Mouse (Mus musculus) kidney, adult 11 months (tissue): Measurements from ENCODE around the gene Vgll2.

Experiments
- DNase-seq: peaks from one replicate; pipeline ENCODE4 v3.0.0; 2022

Vgll2 gene

GRCm38 (mm10) chr10:52022413-52023212, at the start of gene Vgll2:
Gene Vgll2, plus strand, starts transcription at chr10:52022502.
- DNase-seq = no peak

DNA sequence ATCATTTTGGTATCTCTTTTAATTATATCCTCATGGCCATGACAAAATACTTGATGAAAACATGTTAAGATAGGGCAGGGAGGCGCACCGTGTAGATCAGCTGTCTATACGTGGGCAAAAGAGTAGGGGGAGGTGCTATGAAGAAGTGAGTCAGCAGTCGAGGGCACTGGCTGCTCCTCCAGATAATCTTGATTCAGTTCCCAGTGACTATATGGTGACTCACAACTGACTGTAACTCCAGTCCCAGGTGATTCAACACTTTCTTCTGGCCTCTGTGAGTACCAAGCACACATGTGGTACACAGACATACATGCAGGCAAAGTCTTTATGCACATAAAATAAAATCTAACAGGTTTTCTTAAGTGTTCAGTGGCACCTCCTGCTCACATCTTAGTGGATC, 47.2 kb upstream of the Vgll2 start:
- no peak for DNase-seq

DNA sequence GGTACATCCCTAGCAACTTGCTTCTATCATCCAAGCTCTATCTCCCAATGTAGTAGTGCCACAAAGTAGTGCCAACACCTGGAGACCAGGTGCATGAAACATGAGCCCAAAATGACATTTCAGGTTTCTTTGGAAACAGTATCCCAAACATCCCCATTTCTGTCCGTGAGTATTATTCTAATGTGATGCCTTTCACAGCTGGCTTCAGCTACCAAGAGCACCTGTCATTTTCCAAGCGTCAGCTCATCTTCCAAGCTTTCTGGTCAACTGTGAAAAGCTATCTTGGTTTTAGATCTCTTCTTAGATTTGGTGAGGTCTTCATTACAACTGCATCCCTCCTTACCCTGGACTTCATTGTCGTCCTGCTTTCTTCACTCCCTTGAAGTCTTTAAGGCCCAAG, 46.7 kb upstream of the Vgll2 start:
- no peak for DNase-seq

DNA sequence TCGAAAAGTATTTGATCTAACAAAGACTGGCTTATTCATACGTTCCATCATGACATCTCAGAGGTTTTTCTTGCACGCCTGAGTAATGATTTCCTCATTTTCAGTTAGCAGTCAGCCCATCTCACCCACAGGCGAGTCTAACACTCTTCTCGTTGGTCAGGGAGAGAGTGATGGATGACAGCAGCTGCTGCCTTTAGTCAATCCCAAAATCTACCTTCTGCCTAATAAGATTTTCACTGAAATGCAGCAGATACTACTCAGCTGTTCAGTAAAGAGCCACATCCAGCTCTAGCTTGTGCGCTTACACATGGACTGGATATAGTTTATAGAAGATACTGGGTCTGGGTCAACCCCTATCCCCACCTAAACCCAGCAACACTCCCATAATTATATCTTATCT, 40.7 kb upstream of the Vgll2 start:
- no peak for DNase-seq

GRCm38 (mm10) chr10:51982395-51982794, 39.9 kb upstream of the Vgll2 start:
- no peak for DNase-seq

DNA sequence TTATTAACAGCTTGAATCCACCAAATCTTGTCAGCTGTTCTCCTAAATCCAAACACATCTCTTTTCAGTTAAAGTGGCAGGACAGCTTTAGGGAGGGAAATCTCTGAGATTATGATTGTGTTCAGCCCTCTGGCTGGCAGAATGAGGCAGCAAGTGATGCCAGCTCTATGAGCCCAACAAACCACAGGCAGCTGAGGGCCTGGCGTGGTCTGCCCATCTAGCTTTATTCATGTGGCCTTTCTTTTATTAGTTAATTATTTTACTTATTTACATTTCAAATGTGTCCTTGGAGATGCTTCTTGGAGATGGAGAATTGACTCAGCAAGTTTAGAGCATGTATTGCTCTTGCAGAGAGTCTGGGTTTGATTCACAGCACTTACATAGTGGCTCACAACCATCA, 3.8 kb upstream of the Vgll2 start:
- no peak for DNase-seq

DNA sequence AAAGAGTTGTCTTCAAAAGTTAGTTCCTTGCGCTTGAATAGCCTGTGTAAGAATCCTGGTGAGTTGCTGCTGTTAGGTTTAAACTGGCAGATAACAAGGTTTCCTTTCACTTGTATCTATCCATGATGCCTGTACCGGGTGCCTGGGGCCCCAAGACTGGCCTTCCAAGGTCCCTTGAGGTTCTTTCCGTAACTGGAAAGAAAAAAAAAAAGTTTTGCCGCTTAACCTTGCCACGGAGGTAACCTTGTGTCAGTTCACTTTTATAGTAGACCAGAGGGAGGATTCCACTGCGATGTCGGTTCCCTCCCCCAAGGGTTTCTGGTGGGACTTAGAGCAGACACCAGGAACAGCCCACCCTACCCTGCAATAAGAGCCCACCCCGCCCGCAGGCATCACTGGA, 1.1 kb upstream of the Vgll2 start:
- DNase-seq = no peak

- DNase-seq = no peak
Measured at GRCm38 (mm10) chr10:52021736-52022394, 437 bp upstream of the Vgll2 start.

- no peak for DNase-seq
Measured at GRCm38 (mm10) chr10:52023213-52024052, 1.1 kb downstream of the Vgll2 start.

DNA sequence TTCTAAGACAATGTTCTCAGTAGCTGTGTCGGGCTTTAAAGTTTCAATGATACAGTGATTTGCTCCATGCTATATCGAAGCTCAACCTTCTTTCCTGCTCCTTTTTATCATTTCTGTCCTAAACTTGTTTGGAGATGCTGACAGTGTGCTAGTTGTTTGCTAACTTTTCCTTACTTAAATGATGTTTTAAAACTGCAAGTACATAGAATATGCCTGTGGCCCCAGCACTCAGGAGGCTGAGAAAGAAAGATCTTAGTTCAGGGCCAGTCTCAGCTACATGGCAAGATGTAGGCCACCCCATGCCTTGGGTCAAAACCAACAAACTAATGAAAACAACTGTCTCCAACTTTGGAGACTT, 1.7 kb downstream of the Vgll2 start:
- no peak for DNase-seq

DNA sequence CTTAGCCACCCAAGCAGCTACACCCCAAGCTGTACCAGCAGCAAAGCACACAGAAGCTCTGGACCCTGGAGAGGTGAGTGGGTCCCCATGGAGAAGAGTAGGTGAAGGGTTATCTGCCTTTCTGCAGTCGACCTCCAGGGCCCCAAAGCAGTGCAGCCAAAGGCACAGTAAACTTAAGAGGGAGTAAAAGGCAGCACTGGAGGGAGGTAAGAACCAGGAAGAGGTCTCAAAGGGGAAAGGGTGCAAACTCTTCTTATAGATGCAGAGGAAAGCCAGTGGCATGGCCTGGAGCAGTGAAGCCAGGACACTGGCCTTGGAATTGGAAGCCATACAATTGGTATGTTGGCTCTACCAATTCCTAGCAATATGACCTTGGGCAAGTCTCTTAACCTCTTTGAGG, 3.0 kb downstream of the Vgll2 start:
- DNase-seq = no peak

DNA sequence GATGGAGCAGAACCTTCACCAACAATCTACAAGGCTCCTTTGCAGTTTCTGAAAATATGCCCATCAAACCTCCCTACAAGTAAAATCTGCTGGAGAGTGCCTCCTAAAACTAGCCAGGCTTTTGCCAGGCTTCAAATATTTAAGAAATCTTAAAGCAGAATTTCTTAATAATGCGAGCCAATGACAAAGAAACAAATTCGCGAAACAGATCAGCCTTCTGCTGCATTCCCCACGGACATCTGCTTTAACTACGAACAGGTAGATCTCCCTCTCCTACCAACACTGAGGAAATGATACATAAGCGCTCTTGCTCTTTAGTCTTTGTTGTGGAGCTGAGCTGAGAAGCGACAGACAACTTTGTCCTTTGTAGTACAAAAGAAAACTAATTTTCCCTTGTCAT, 3.5 kb downstream of the Vgll2 start:
- DNase-seq = no peak

DNA sequence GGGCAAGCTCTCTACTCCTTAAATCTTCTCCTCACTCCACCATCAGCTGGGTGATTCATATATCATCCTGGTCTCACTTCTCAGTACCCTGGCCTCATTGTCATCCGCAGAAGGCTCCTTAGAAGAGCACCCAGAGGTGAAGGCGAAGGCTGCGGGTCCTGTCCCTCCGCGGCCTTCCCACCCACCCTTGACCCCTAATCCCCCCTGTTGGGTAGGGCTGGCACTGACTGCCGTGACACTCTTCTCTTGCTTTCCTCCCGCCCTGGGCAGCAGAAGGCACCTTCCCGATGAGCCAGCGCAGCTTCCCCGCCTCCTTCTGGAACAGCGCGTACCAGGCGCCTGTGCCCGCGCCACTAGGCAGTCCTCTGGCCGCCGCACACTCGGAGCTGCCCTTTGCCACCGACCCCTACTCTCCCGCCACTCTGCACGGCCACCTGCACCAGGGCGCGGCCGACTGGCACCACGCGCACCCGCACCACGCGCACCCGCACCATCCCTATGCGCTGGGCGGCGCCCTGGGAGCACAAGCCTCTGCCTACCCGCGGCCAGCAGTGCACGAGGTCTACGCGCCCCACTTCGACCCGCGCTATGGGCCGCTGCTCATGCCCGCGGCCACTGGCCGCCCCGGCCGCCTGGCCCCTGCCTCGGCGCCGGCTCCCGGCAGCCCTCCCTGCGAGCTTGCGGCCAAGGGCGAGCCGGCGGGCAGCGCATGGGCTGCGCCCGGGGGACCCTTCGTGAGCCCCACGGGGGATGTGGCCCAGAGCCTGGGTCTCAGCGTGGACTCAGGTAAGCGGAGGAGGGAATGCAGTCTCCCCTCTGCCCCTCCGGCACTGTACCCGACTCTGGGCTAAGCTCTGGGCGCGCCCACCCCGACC, 5.1 kb downstream of the Vgll2 start:
- DNase-seq = no peak

DNA sequence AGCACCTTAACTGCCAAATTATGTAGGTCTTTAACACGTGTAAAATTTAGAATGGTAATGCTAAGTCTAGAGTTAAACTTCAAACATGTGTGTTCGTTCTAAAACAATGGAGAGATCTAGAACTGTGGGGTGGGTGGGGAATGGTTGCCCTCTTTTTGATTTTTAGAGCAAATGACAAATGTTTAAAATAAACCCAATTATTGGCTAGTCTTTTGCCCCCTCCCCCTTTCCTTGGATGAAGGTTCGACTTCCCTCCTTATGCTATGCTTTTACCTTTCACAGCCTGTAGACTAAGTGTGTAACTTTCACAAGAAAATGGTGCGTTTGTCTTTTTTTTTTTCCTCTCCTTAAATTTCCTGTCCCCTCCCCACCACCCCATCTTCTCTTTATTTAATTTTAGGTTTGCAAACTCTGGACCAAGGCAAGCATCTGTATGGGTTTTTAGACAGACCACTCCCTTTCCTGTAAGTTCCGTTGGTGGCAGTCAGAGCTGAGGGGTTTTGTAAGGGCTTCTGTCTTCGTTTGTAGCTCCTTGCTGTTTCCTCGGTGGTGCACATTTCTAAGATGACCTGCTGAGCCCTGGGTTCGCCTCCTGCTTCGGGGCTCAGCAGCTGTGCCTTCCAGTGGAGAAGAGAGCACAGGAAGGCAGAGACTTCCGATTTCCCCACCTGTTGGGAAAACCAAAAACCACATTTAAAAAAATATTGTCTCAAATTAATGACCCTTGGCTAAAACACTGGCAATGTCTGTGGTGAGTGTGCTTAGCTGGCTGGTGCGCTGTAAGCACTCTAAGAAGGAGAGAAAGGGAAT, 6.5 kb downstream of the Vgll2 start:
- DNase-seq = no peak

GRCm38 (mm10) chr10:52029421-52030080, 7.2 kb downstream of the Vgll2 start:
- DNase-seq = no peak

- no peak for DNase-seq
Measured at GRCm38 (mm10) chr10:52033729-52034128, 11.4 kb downstream of the Vgll2 start.

DNA sequence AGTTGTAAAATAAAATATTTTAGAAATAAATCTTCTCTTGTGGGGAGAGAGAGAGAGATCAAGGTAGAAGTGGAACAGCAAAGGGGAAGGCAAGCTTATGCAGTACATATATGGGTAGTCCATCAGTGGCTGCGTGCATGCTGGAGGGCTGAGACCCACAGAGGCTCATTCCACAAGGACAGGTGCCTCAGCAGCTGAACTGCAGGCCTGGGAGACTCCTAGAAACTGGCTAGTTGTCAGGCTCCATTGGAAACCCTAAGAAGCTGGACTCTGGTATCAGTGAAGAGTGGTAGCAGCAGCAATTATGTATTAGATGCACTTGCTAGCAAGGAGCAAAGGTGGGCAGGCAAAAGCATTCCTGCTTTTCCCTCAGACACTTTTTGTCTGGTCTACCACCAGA, 17.1 kb downstream of the Vgll2 start:
- no peak for DNase-seq

GRCm38 (mm10) chr10:52043086-52043485, 20.8 kb downstream of the Vgll2 start:
- DNase-seq = no peak

DNA sequence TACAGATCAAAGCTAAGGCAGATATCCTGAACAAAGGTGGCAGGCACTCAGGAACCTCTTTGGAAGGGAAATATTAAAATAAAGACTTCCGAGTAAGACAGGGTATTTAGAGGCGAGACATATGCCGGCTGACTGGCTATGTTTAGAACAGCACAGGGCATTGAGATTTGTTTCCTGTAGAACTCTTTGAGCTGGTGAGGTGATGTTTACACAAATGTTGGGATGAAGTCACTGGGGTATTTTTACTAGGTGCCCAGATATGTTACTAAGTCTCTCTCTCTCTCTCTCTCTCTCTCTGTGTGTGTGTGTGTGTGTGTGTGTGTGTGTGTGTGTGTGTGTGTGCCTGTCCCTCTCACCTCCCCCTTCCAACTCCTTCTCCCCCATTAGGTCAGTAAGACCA, 26.0 kb downstream of the Vgll2 start:
- DNase-seq = no peak

GRCm38 (mm10) chr10:52072482-52072881, 50.2 kb downstream of the Vgll2 start:
- peak; percentile 12 for DNase-seq
